Mouse (Mus musculus) forebrain, postnatal 0 days (tissue): Measurements from ENCODE around the gene Gm14295. TPM values are rescaled to one million over a fixed set of nuclear protein-coding genes. Genes with fewer than 3 reads are reported as not detected.
A peak's percentile ranks its signal among the peaks of the same experiment; 100 is the strongest.
"Not testable (repeated sequence)": the region's sequence is repeated elsewhere in the genome, so short reads cannot be mapped to it uniquely, and the experiment has no call there.

ENCODE experiments used
- ATAC-seq: fragments of 200-750 bp; cut with Nextera tagmentation; 2 replicates; pipeline ENCODE4 v1.8.0; 2017; ENCODE audit warnings: mild to moderate bottlenecking, moderate library complexity
- DNase-seq: peaks from one replicate; pipeline ENCODE4 v3.0.0-alpha.2; 2015
- H3K27ac ChIP-seq: fragments of 300-500 bp; sonication (generic); 2 replicates; pipeline ENCODE4 v1.5.1; 2014; ENCODE audit warnings: low read depth, mild to moderate bottlenecking, antibody characterized with exemption, low read length, moderate library complexity, mixed read lengths
- H3K27me3 ChIP-seq: fragments of 300-500 bp; sonication (generic); 2 replicates; pipeline ENCODE4 v1.6.1; 2014; ENCODE audit warnings: mild to moderate bottlenecking, low read length, mixed read lengths; ENCODE audit not compliant: insufficient read depth
- H3K36me3 ChIP-seq: fragments of 300-500 bp; sonication (generic); 2 replicates; pipeline ENCODE4 v1.6.1; 2014; ENCODE audit warnings: mild to moderate bottlenecking, moderate library complexity; ENCODE audit not compliant: insufficient read depth
- H3K4me1 ChIP-seq: fragments of 300-500 bp; sonication (generic); 2 replicates; pipeline ENCODE4 v1.6.1; 2014; ENCODE audit warnings: antibody characterized with exemption; ENCODE audit not compliant: insufficient read depth
- H3K4me2 ChIP-seq: fragments of 300-500 bp; sonication (generic); 2 replicates; pipeline ENCODE4 v1.6.1; 2014; ENCODE audit warnings: low read depth, mild to moderate bottlenecking, moderate library complexity
- H3K4me3 ChIP-seq: fragments of 300-500 bp; sonication (generic); 2 replicates; pipeline ENCODE4 v1.5.1; 2014; ENCODE audit warnings: low read depth, low read length, mixed read lengths
- H3K9ac ChIP-seq: fragments of 300-500 bp; sonication (generic); 2 replicates; pipeline ENCODE4 v1.6.1; 2014; ENCODE audit warnings: mild to moderate bottlenecking
- H3K9me3 ChIP-seq: fragments of 300-500 bp; sonication (generic); 2 replicates; pipeline ENCODE4 v1.6.1; 2016; ENCODE audit warnings: low read length
- WGBS: fragments of 180-500 bp; shearing (Covaris S2); extraction: QIAGEN DNeasy Blood & Tissue Kit; methylation state at CpG from one replicate; pipeline ENCODE4 v1.1.7; 2014; 5-methylcytosine and 5-hydroxymethylcytosine counted together
- polyA plus RNA-seq: library from polyadenylated mRNA; unstranded; fragments of >200 nt; fragmentation: Nextera tagmentation; extraction: Ambion mirVana; gene quantifications from 2 replicates; pipeline ENCODE4 v1.2.1, GENCODE M21; 2015
- total RNA-seq: library from RNA; depleted of rRNA; stranded (reverse); fragments of >200 nt; gene quantifications from 2 replicates; pipeline ENCODE4 v1.2.3, GENCODE M21; 2014; rRNA removed

Gm14295 gene
- total RNA-seq (11.0 and 17.0 TPM in 2 replicates), polyA plus RNA-seq (18.0 and 23.7 TPM in 2 replicates)

GRCm38 (mm10) chr2:176798312-176798711, at the start of gene Gm14295:
TSS of gene Gm14295 (plus strand) at chr2:176798612.
- ATAC-seq, H3K9me3 ChIP-seq, H3K4me1 ChIP-seq, DNase-seq, H3K36me3 ChIP-seq, H3K9ac ChIP-seq, H3K27ac ChIP-seq, H3K27me3 ChIP-seq: not testable (repeated sequence)
- H3K4me3 ChIP-seq, result peak within 1 kb of the TSS; percentile 24; the same call in 1 of the 2 replicates
- peak within 1 kb of the TSS; percentile 32 for H3K4me2 ChIP-seq
- no CpG with 5 or more reads among the region's 6 CpGs for WGBS

- peak overlapping the region; percentile 24; the same call in 1 of the 2 replicates for H3K4me3 ChIP-seq
- H3K9ac ChIP-seq, ATAC-seq, H3K4me1 ChIP-seq, DNase-seq, H3K27ac ChIP-seq, H3K36me3 ChIP-seq, H3K27me3 ChIP-seq, H3K9me3 ChIP-seq: not testable (repeated sequence)
- WGBS, result 24% methylated on average over 14 of the region's 15 CpGs
- peak overlapping the region; percentile 32 for H3K4me2 ChIP-seq
Measured at GRCm38 (mm10) chr2:176798785-176799184, 373 bp downstream of the Gm14295 start.

- H3K9me3 ChIP-seq, H3K27me3 ChIP-seq, H3K4me1 ChIP-seq, H3K9ac ChIP-seq, DNase-seq, ATAC-seq, H3K4me2 ChIP-seq, H3K4me3 ChIP-seq, H3K36me3 ChIP-seq, H3K27ac ChIP-seq: not testable (repeated sequence)
- 91% methylated on average over 1 of the region's 3 CpGs for whole genome bisulfite sequencing
Measured at GRCm38 (mm10) chr2:176830840-176831239, 32.4 kb downstream of the Gm14295 start, which contains the start of gene Gm14408. TSS of gene Gm14408 (plus strand) at chr2:176831140.

Other genes starting within 250 kb of the Gm14295 start
- 30.6 TPM in 2 replicates for gene Gm14308, start 162.3 kb upstream of the Gm14295 start, total RNA-seq
- 13.6 and 31.2 TPM in 2 replicates for gene Gm14308, start 162.3 kb upstream of the Gm14295 start, polyA plus RNA-seq
- gene Zfp973, start 128.1 kb upstream of the Gm14295 start, total RNA-seq, result 13.6 and 21.0 TPM in 2 replicates
- gene Zfp973, start 128.1 kb upstream of the Gm14295 start, polyA plus RNA-seq, result 10.6 and 10.7 TPM in 2 replicates
- gene Gm14305, start 90.3 kb upstream of the Gm14295 start, total RNA-seq, result 37.8 and 42.9 TPM in 2 replicates
- gene Gm14305, start 90.3 kb upstream of the Gm14295 start, polyA plus RNA-seq, result 37.1 and 51.3 TPM in 2 replicates
- gene Gm14408, start 32.5 kb downstream of the Gm14295 start, total RNA-seq, result not detected in 2 replicates
- not detected in 2 replicates for gene Gm14408, start 32.5 kb downstream of the Gm14295 start, polyA plus RNA-seq
- 11.5 and 22.5 TPM in 2 replicates for gene Gm14296, start 129.2 kb downstream of the Gm14295 start, total RNA-seq
- 10.4 and 12.0 TPM in 2 replicates for gene Gm14296, start 129.2 kb downstream of the Gm14295 start, polyA plus RNA-seq
- 1.8 and 5.4 TPM in 2 replicates for gene Gm14419, start 202.3 kb downstream of the Gm14295 start, total RNA-seq
- 12.8 and 15.8 TPM in 2 replicates for gene Gm14419, start 202.3 kb downstream of the Gm14295 start, polyA plus RNA-seq